Mouse (Mus musculus): ENCODE data around the gene Zcchc14. TPM values are rescaled to one million over a fixed set of nuclear protein-coding genes. Genes with fewer than 3 reads are reported as not detected.
"Not testable (repeated sequence)": the region's sequence is repeated elsewhere in the genome, so short reads cannot be mapped to it uniquely, and the experiment has no call there.

The Zcchc14 gene
- polyA plus RNA-seq, 1 experiment from 2014 or later: 7.9 TPM

- no peak overlapping the region for H3K27ac ChIP-seq (ENCODE audit: low read length)
- 89% methylated on average over 12 of the region's 12 CpGs for WGBS
- no peaks in the 10 kb centered on the region for H3K9me3 ChIP-seq (replicated peaks; ENCODE audit: control insufficient read depth, low read length)
- H3K4me2 ChIP-seq (ENCODE audit: low read depth, low read length): no peak overlapping the region
- H3K4me3 ChIP-seq (ENCODE audit: low read length): no peak overlapping the region
- H3K4me1 ChIP-seq (ENCODE audit: control insufficient read depth, insufficient read depth, low read length): no peaks in the 10 kb centered on the region
- no peak for ATAC-seq (replicated peaks; ENCODE audit: extremely low read depth, insufficient read depth, low FRiP score)
- no peak overlapping the region for H3K9ac ChIP-seq (ENCODE audit: low read length)
- H3K36me3 ChIP-seq (ENCODE audit: control insufficient read depth, insufficient read depth): peaks cover 56% of the 10 kb centered on the region
- no peaks in the 10 kb centered on the region for H3K27me3 ChIP-seq (ENCODE audit: control insufficient read depth, insufficient read depth, low read length)
These were observed 50.3 kb downstream of the Zcchc14 start for GRCm38 (mm10) chr8:121602411-121602810.

GRCm38 (mm10) chr8:121599842-121600241, 52.9 kb downstream of the Zcchc14 start:
- Histone ChIP-seq H3K36me3 (ENCODE audit: control insufficient read depth, insufficient read depth) (peaks cover 53% of the 10 kb centered on the region), H3K4me3 (ENCODE audit: low read length) (no peak overlapping the region)
- WGBS: 78% methylated on average over 14 of the region's 14 CpGs

DNA sequence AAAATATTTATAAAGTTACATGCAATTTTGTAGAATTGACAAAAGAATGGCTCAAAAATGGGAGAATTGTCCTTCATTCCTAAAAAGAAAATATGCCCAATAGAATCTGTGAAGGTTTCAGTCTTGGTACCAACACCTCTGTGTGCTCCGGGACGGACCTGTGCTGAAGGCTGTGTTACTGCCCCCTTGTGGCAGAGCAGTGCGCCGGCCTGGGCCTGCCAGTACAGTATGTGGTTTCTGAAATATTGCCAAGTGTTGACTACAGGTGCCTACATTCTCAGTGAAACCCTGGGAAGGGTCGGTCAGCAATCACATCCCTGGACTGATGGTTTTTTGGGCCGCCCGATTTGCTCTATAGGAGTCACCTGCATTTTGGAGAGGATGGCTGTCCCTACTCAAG, 53.8 kb downstream of the Zcchc14 start:
- Histone ChIP-seq H3K27ac (ENCODE audit: low read length) (no peak overlapping the region), H3K4me2 (ENCODE audit: low read depth, low read length) (no peak overlapping the region), H3K9me3 (replicated peaks; ENCODE audit: control insufficient read depth, low read length) (no peaks in the 10 kb centered on the region), H3K4me3 (ENCODE audit: low read length) (no peak overlapping the region), H3K27me3 (ENCODE audit: control insufficient read depth, insufficient read depth, low read length) (no peaks in the 10 kb centered on the region), H3K9ac (ENCODE audit: low read length) (no peak overlapping the region), H3K36me3 (ENCODE audit: control insufficient read depth, insufficient read depth) (peaks cover 49% of the 10 kb centered on the region), H3K4me1 (ENCODE audit: control insufficient read depth, insufficient read depth, low read length) (no peaks in the 10 kb centered on the region)
- WGBS: 22% methylated on average over 7 of the region's 7 CpGs
- ATAC-seq (replicated peaks; ENCODE audit: extremely low read depth, insufficient read depth, low FRiP score): peak; percentile 79

More at GRCm38 (mm10) chr8:121599842-121600241, 52.9 kb downstream of the Zcchc14 start:
- H3K4me2 ChIP-seq (ENCODE audit: low read depth, low read length): no peak overlapping the region
- no peak for ATAC-seq (replicated peaks; ENCODE audit: extremely low read depth, insufficient read depth, low FRiP score)
- no peak overlapping the region for H3K9ac ChIP-seq (ENCODE audit: low read length)
- no peaks in the 10 kb centered on the region for H3K9me3 ChIP-seq (replicated peaks; ENCODE audit: control insufficient read depth, low read length)
- no peaks in the 10 kb centered on the region for H3K4me1 ChIP-seq (ENCODE audit: control insufficient read depth, insufficient read depth, low read length)
- H3K27me3 ChIP-seq (ENCODE audit: control insufficient read depth, insufficient read depth, low read length): no peaks in the 10 kb centered on the region
- no peak overlapping the region for H3K27ac ChIP-seq (ENCODE audit: low read length)

GRCm38 (mm10) chr8:121598190-121598589, 54.5 kb downstream of the Zcchc14 start:
- H3K27me3 ChIP-seq (ENCODE audit: control insufficient read depth, insufficient read depth, low read length): no peaks in the 10 kb centered on the region
- H3K9me3 ChIP-seq (replicated peaks; ENCODE audit: control insufficient read depth, low read length): no peaks in the 10 kb centered on the region
- 89% methylated on average over 7 of the region's 7 CpGs for WGBS
- H3K4me2 ChIP-seq (ENCODE audit: low read depth, low read length): no peak overlapping the region
- no peak overlapping the region for H3K9ac ChIP-seq (ENCODE audit: low read length)
- peaks cover 50% of the 10 kb centered on the region for H3K36me3 ChIP-seq (ENCODE audit: control insufficient read depth, insufficient read depth)
- ATAC-seq (replicated peaks; ENCODE audit: extremely low read depth, insufficient read depth, low FRiP score): no peak
- no peak overlapping the region for H3K27ac ChIP-seq (ENCODE audit: low read length)
- H3K4me1 ChIP-seq (ENCODE audit: control insufficient read depth, insufficient read depth, low read length): no peaks in the 10 kb centered on the region
- H3K4me3 ChIP-seq (ENCODE audit: low read length): no peak overlapping the region

DNA sequence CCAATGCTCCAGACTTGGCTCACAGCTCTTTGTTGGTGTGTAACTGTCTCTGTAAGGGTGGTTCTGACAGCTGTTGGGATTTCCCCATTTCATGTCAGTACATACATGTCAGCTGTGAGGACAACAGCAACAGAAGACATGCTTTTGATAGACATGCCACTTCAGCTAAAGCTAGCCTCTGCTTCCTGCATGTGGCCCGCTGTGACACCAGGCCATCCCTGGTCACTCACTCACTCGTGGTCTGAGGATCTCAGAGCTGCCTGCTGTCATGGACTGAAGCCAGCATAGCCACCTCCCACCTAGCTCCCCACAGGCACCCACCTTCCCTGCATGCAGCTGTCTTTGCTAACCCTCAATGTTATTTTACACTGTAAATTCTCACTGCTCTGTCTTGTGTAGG, 55.2 kb downstream of the Zcchc14 start:
- not testable (repeated sequence) for H3K27ac ChIP-seq (ENCODE audit: low read length); H3K4me1 ChIP-seq (ENCODE audit: control insufficient read depth, insufficient read depth, low read length); H3K4me2 ChIP-seq (ENCODE audit: low read depth, low read length); ATAC-seq (replicated peaks; ENCODE audit: extremely low read depth, insufficient read depth, low FRiP score); H3K27me3 ChIP-seq (ENCODE audit: control insufficient read depth, insufficient read depth, low read length); H3K9ac ChIP-seq (ENCODE audit: low read length); H3K9me3 ChIP-seq (replicated peaks; ENCODE audit: control insufficient read depth, low read length); H3K4me3 ChIP-seq (ENCODE audit: low read length)
- H3K36me3 ChIP-seq (ENCODE audit: control insufficient read depth, insufficient read depth): peaks cover 48% of the 10 kb centered on the region
- WGBS: 65% methylated on average over 2 of the region's 2 CpGs

- H3K4me2 ChIP-seq (ENCODE audit: low read depth, low read length): no peak overlapping the region
- H3K36me3 ChIP-seq (ENCODE audit: control insufficient read depth, insufficient read depth): peaks cover 23% of the 10 kb centered on the region
- H3K27me3 ChIP-seq (ENCODE audit: control insufficient read depth, insufficient read depth, low read length): no peaks in the 10 kb centered on the region
- H3K9me3 ChIP-seq (replicated peaks; ENCODE audit: control insufficient read depth, low read length): no peaks in the 10 kb centered on the region
- H3K9ac ChIP-seq (ENCODE audit: low read length): no peak overlapping the region
- H3K4me3 ChIP-seq (ENCODE audit: low read length): no peak overlapping the region
- ATAC-seq (replicated peaks; ENCODE audit: extremely low read depth, insufficient read depth, low FRiP score): no peak
- H3K27ac ChIP-seq (ENCODE audit: low read length): 0 out of 2 replicates have a peak overlapping the region, but pooled peaks have one; percentile 17
- peaks cover 21% of the 10 kb centered on the region for H3K4me1 ChIP-seq (ENCODE audit: control insufficient read depth, insufficient read depth, low read length)
- WGBS: 61% methylated on average over 9 of the region's 9 CpGs
These were observed 58.7 kb downstream of the Zcchc14 start for GRCm38 (mm10) chr8:121593983-121594382.

DNA sequence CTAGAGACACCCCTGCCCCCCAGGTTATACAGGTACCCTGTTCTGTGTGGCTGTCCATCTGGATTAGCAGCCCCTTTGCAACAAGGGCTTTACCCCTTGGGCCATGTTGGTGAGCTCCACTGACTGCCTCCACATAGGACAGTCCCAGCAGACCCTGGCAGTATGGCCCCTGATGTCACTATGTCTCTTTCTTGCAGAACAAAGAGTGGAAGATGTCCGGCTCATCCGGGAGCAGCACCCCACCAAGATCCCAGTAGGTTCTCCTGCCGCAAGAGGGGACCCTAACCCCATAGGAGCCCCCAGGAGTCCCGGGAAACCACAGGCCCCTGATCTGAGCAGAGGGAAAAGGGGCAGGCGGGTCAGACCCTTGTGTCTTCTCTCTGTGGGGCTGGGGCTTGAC, 59.4 kb downstream of the Zcchc14 start:
- H3K4me2 ChIP-seq (ENCODE audit: low read depth, low read length): no peak overlapping the region
- WGBS: 88% methylated on average over 5 of the region's 5 CpGs
- H3K27ac ChIP-seq (ENCODE audit: low read length): 0 out of 2 replicates have a peak overlapping the region, but pooled peaks have one; percentile 11
- no peaks in the 10 kb centered on the region for H3K27me3 ChIP-seq (ENCODE audit: control insufficient read depth, insufficient read depth, low read length)
- peaks cover 23% of the 10 kb centered on the region for H3K36me3 ChIP-seq (ENCODE audit: control insufficient read depth, insufficient read depth)
- peaks cover 21% of the 10 kb centered on the region for H3K4me1 ChIP-seq (ENCODE audit: control insufficient read depth, insufficient read depth, low read length)
- no peaks in the 10 kb centered on the region for H3K9me3 ChIP-seq (replicated peaks; ENCODE audit: control insufficient read depth, low read length)
- no peak overlapping the region for H3K9ac ChIP-seq (ENCODE audit: low read length)
- ATAC-seq (replicated peaks; ENCODE audit: extremely low read depth, insufficient read depth, low FRiP score): no peak
- H3K4me3 ChIP-seq (ENCODE audit: low read length): no peak overlapping the region

GRCm38 (mm10) chr8:121591178-121592066, 61.3 kb downstream of the Zcchc14 start:
- peak overlapping the region; percentile 92 for H3K9ac ChIP-seq (ENCODE audit: low read length)
- H3K27me3 ChIP-seq (ENCODE audit: control insufficient read depth, insufficient read depth, low read length): no peaks in the 10 kb centered on the region
- H3K4me2 ChIP-seq (ENCODE audit: low read depth, low read length): peak overlapping the region; percentile 93
- ATAC-seq (replicated peaks; ENCODE audit: extremely low read depth, insufficient read depth, low FRiP score): 0 out of 2 replicates have a peak, but pooled peaks have one; percentile 12
- H3K27ac ChIP-seq (ENCODE audit: low read length): peak overlapping the region; percentile 57
- no peaks in the 10 kb centered on the region for H3K9me3 ChIP-seq (replicated peaks; ENCODE audit: control insufficient read depth, low read length)
- H3K4me1 ChIP-seq (ENCODE audit: control insufficient read depth, insufficient read depth, low read length): peaks cover 21% of the 10 kb centered on the region
- peaks cover 17% of the 10 kb centered on the region; the same call in 1 of the 2 replicates for H3K36me3 ChIP-seq (ENCODE audit: control insufficient read depth, insufficient read depth)
- H3K4me3 ChIP-seq (ENCODE audit: low read length): peak overlapping the region; percentile 93
- WGBS: 13% methylated on average over 20 of the region's 20 CpGs

Measured in heart, embryonic 16.5 days (tissue).